Mouse (Mus musculus) brain, embryonic 18.5 days (tissue): ENCODE results near the gene Tcf3.

Experiments used
- DNase-seq: peaks from one replicate; pipeline ENCODE4 v3.0.0-alpha.2; 2012; ENCODE audit warnings: low read depth, low spot score

Gene Tcf3

DNA sequence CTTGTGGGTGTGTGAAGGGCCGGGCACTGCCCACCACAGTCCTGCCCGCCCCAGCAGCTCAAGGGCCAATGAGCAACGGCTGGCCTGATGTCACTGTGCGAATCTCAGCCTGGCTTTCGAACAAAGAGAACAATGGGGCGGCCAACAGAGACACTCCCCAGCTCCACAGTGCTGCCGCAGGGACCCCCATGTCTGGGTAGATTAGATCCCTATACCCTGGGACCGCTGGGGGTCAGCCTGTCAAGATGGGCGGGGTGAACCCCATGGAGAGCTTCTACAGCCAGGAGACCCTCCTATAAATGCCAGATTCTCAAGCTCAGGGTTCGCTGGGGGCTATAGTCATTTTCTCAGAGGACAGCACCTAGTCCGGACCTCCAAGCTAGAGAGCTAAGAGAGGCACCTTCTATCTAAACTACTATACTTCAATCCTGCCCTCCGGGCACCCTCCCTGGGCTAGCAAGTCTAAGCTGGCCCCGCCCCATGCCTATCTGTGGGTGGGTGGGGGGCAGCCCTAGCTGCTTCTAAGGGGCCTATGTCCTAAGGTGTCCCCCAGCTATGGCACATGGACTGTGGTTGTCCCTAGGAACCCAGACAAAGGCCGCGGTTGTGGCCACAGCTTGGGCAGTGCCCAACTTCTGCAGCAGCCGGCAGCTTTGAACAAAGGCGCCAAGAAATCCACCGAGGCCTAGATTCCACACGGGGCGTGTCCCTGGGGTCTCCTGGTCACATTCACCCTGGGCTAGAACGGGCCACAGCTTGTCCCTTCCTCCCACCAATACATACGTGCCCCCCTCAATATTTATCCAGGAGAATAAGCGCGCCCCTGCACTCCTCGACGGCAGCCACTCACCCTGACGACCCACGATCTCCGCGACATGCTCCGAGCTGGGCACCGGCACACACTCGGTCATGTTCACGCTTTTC, 47.4 kb downstream of the Tcf3 start:
- DNase-seq: no peak

GRCm38 (mm10) chr10:80385310-80385709, 48.1 kb downstream of the Tcf3 start:
- no peak for DNase-seq

DNA sequence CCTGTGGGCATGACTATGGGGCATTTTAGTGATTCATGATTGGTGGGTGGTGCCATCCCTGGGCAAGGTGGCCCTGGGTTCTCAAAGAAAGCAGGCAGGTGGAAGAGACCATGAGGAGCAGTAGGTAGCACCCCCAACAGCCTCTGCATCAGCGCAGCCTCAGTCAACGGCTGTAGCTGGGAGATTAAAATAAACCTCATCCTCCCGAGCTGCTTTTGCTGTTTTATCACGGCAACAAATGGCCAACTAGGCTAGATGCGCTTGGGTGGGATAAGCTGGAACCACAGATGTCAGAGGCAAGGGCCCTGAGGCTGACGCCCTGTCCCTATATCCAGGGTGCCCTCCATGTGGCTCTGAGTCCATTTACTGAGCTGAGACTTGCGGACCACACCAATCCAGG, 48.7 kb downstream of the Tcf3 start:
- no peak for DNase-seq

DNA sequence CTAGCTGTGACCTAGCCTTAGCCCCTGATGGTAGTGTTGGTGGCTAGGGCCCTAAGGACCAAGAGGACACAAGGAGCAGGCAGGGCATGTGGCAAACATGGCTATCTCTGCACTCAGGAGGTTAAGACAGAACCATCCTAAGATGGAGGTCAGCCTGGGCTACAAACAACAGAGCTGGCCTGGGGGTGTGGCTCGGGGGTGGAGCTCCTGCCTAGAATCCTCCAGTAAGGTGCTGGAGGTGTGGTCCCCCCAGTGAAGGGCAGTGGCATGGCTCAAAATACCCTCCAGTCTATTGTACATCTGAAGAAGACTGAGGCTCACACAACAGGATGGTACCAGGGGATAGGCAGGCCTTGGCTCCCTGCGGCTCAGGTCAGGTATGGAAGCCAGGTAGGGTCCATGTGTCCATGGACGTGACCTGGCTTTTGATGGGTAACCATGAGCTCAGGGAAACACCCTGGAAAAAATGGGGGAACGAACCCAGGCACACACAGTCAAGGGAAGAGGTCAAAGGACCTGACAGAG, 49.3 kb downstream of the Tcf3 start:
- DNase-seq: no peak

DNA sequence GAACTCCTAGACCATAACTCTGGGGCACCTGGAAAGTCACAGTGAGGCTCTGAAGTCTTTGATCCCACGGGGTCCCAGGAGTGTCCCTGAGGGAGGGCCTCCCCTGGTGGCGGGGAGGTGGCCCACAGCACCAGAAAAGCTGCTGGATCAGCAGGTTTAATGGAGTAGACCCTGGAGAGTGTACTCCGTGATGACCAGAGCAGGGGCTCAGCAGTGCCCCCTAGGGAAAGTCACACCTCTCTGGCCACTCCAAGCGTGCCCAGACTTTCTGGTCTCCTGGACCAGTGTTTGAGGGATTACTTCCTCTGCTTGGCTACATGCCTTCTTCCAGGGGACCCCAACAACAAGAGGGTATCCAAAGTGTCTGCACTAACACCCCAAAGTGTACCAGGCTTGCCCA, 50.0 kb downstream of the Tcf3 start:
- no peak for DNase-seq

- DNase-seq: no peak
Measured at GRCm38 (mm10) chr10:80382641-80383365, 50.6 kb downstream of the Tcf3 start.

- DNase-seq: no peak
Measured at GRCm38 (mm10) chr10:80377716-80378115, 55.7 kb downstream of the Tcf3 start.

- DNase-seq: no peak
Measured at GRCm38 (mm10) chr10:80376160-80376559, 57.3 kb downstream of the Tcf3 start.

- DNase-seq: no peak
Measured at GRCm38 (mm10) chr10:80374063-80374462, 59.4 kb downstream of the Tcf3 start.

DNA sequence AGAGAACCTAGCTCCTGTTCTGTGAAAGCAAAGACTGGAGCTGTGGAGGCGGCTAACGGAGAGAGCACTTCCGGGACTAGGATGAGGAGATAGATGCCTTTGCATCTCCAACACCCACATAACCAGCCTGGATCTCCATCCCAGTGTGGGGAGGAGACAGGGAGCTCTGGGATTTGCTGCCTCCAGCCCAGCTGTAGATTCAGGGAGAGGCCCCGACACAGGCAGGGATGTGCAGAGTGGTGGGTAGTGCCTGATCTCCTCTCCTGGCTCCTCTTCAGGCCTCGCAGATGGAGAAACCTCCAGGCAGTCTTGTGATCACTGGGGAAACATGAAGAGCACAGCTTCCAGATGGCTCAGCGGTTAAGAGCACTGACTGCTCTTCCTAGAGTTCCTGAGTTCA, 60.7 kb downstream of the Tcf3 start:
- DNase-seq: no peak

- DNase-seq: no peak
Measured at GRCm38 (mm10) chr10:80371983-80372382, 61.5 kb downstream of the Tcf3 start.

DNA sequence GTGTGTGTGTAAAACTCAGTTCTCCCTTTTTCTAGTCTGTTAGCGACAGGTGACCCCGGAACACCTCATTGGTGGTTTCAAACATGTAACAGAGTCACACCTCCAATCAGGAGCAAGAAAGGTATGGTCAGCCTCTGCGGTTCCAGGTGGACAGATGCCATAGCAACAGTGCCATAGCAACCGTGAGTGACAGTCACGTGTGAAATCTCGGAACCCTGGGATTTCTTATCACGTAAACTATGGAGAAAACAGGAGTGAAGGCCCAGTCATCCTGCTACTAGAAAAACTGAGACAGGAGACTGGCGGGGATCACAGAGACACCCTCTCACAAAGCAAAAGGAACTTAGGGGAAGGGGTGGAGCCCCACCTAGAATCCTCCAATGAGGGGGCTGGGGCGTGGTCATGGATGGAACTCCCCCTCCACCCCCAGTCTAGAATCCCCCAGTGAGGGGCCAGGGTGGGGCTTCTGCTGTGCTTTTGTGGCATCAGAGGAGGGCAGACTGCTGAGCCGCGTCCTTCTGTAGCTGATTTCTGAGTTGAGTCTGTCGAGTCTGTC, 62.0 kb downstream of the Tcf3 start:
- DNase-seq: peak; percentile 67

DNA sequence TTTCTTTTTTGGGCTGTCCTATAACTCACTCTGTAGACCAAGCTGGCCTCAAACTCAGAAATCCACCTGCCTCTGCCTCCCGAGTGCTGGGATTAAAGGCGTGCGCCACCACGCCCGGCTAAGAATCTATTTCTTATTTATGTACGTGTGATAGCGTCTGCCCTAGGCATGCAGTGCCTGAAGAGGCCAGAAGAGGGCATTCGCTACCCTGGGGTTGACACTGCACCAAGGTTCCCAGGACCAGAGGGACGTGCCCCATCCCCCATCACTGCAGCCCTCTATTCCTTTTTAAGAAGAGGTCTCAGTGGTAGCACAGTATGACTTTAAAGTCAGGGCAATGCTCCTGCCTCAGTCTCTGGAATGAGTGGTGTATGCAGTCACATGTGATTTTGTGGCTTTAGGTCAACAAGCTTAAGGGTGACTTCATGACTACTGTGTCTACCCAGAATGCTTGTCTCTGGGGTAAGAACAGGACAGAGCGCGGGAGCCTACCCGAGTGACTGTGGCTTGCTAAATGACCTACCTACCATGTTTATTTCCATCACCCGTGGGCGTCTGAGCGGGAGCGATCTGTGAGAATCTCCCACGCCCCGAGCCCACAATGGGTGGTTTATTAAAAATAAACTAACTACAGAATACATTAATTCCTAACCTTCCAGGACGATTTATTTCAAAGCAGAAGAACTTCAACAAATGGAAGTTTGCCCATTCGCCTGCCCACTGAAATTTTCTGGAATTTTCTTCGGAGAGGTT, 63.3 kb downstream of the Tcf3 start:
- DNase-seq: no peak

DNA sequence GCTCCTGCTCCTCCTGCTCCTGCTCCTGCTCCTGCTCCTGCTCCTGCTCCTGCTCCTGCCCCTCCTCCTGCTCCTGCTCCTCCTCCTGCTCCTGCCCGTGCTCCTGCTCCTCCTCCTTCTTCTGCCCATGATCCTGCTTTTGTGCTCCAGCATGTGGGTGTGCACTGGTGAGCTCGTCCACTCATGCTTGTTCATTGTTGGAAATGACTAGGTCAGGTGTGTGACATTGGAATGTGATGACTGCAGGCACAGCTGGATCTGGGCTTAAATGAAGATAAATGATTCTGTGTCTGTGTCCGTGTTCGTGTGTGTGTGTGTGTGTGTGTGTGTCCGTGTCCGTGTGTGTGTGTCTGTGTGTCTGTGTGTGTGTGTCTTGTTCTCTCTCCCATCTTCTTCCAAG, 65.1 kb downstream of the Tcf3 start:
- no peak for DNase-seq

GRCm38 (mm10) chr10:80367954-80368353, 65.5 kb downstream of the Tcf3 start:
- no peak for DNase-seq

GRCm38 (mm10) chr10:80365736-80366135, 67.7 kb downstream of the Tcf3 start:
- DNase-seq: no peak

- no peak for DNase-seq
Measured at GRCm38 (mm10) chr10:80363734-80364133, 69.7 kb downstream of the Tcf3 start.
